Mouse (Mus musculus) limb, embryonic 13.5 days (tissue): ENCODE measurements around the gene Gjb4. TPM values are rescaled to one million over a fixed set of nuclear protein-coding genes. Genes with fewer than 3 reads are reported as not detected.

Experiments
- ATAC-seq: fragments of 200-750 bp; cut with Nextera tagmentation; 2 replicates; pipeline ENCODE4 v1.8.0; 2017; ENCODE audit warnings: low read depth, moderate number of reproducible peaks, moderate TSS enrichment; ENCODE audit not compliant: low FRiP score
- H3K27ac ChIP-seq: fragments of 300-500 bp; sonication (generic); 2 replicates; pipeline ENCODE4 v1.5.1; 2015; ENCODE audit warnings: inconsistent platforms, mild to moderate bottlenecking, moderate library complexity
- H3K27me3 ChIP-seq: fragments of 300-500 bp; sonication (generic); 2 replicates; pipeline ENCODE4 v1.6.1; 2015; ENCODE audit warnings: mild to moderate bottlenecking, inconsistent platforms
- H3K36me3 ChIP-seq: fragments of 300-500 bp; sonication (generic); 2 replicates; pipeline ENCODE4 v1.6.1; 2015; ENCODE audit warnings: inconsistent platforms, mild to moderate bottlenecking, moderate library complexity
- H3K4me1 ChIP-seq: fragments of 300-500 bp; sonication (generic); 2 replicates; pipeline ENCODE4 v1.6.1; 2015; ENCODE audit warnings: inconsistent platforms
- H3K4me2 ChIP-seq: fragments of 300-500 bp; sonication (generic); replicated peaks from 2 replicates; pipeline ENCODE4 v1.6.1; 2015; ENCODE audit warnings: inconsistent platforms, mild to moderate bottlenecking, moderate library complexity
- H3K4me3 ChIP-seq: fragments of 300-500 bp; sonication (generic); 2 replicates; pipeline ENCODE4 v1.5.1; 2015; ENCODE audit warnings: moderate library complexity, mild to moderate bottlenecking, inconsistent platforms
- H3K9ac ChIP-seq: fragments of 300-500 bp; sonication (generic); 2 replicates; pipeline ENCODE4 v1.6.1; 2015; ENCODE audit warnings: mild to moderate bottlenecking, inconsistent platforms
- H3K9me3 ChIP-seq: fragments of 300-500 bp; sonication (generic); 2 replicates; pipeline ENCODE4 v1.6.1; 2016; ENCODE audit warnings: inconsistent platforms
- WGBS: fragments of 180-500 bp; shearing (Covaris S2); methylation state at CpG from one replicate; pipeline ENCODE4 v1.1.7; 2015; 5-methylcytosine and 5-hydroxymethylcytosine counted together
- polyA plus RNA-seq: library from polyadenylated mRNA; unstranded; fragments of >200 nt; fragmentation: Nextera tagmentation; extraction: Ambion mirVana; gene quantifications from 2 replicates; pipeline ENCODE4 v1.2.1, GENCODE M21; 2015

Gjb4 gene
- polyA plus RNA-seq, 1 experiment from 2014 or later: not detected

DNA sequence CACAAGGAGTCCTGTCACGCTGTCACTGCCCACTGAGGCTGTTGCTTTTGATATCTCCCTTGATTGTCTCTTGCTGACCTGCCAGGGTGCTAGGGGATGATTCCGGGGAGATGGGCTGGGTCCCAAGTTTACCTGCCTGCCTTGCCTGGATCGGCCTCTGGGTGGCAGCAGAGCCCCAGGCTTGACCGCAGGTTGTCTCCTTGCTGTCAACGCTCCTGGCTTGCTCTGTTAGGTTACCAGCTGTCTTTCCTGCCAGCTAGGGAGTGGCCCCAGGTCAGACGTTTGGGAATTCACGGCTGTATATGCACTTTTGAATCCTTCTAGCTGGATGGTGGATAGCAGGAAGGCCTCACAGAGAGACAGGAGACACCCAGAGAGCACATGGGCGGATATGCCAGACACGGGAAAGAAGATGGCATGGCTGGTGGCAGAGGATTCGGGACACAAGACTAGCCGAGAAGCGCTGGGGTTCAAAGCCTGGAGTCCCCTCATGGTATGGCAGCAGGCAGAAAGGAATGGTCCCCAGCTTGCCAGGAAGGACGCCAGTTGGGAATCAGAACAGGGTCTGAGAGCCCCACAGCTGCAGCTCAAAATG lies 14.6 kb upstream of the Gjb4 start:
- no peak overlapping the region for H3K4me3 ChIP-seq
- H3K27me3 ChIP-seq: peaks cover 12% of the 10 kb centered on the region; the same call in 1 of the 2 replicates
- no peak overlapping the region for H3K27ac ChIP-seq
- no peaks in the 10 kb centered on the region for H3K36me3 ChIP-seq
- peaks cover 17% of the 10 kb centered on the region for H3K4me1 ChIP-seq
- ATAC-seq: peak; percentile 41; the same call in 1 of the 2 replicates
- no peak overlapping the region for H3K9ac ChIP-seq
- 32% methylated on average over 13 of the region's 13 CpGs for WGBS
- H3K9me3 ChIP-seq: no peaks in the 10 kb centered on the region
- H3K4me2 ChIP-seq: no peak overlapping the region

DNA sequence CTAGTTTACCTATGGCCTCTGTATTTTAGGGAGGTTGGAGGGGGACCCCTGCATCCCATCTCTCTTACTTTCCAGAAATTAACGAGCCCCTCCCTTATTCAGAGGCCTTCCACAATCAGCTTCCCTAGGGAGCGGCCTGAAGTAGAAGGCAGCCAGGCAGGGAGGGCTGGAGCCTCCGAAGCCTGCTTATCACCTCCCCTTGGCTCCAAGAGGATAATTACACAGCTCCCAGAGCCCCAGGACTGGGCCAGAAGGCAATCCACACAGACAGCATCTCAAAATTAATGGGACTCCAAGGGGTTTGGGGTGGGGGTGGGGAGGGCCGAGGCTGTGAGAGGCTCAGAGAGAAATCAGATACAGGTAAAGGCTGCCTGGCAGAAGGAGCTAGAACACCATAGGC lies 12.0 kb upstream of the Gjb4 start:
- 7% methylated on average over 4 of the region's 4 CpGs for WGBS
- no peaks in the 10 kb centered on the region for H3K9me3 ChIP-seq
- H3K4me2 ChIP-seq: no peak overlapping the region
- peaks cover 15% of the 10 kb centered on the region for H3K4me1 ChIP-seq
- no peak for ATAC-seq
- peaks cover 12% of the 10 kb centered on the region; the same call in 1 of the 2 replicates for H3K27me3 ChIP-seq
- no peak overlapping the region for H3K27ac ChIP-seq
- no peak overlapping the region for H3K9ac ChIP-seq
- H3K36me3 ChIP-seq: no peaks in the 10 kb centered on the region
- H3K4me3 ChIP-seq: no peak overlapping the region

GRCm38 (mm10) chr4:127365433-127365832 lies 11.6 kb upstream of the Gjb4 start:
- Histone ChIP-seq H3K27ac (no peak overlapping the region), H3K27me3 (peaks cover 12% of the 10 kb centered on the region; the same call in 1 of the 2 replicates), H3K4me3 (no peak overlapping the region), H3K4me2 (no peak overlapping the region), H3K4me1 (peaks cover 15% of the 10 kb centered on the region), H3K9ac (no peak overlapping the region), H3K9me3 (no peaks in the 10 kb centered on the region), H3K36me3 (no peaks in the 10 kb centered on the region)
- no peak for ATAC-seq
- 23% methylated on average over 5 of the region's 5 CpGs for WGBS

DNA sequence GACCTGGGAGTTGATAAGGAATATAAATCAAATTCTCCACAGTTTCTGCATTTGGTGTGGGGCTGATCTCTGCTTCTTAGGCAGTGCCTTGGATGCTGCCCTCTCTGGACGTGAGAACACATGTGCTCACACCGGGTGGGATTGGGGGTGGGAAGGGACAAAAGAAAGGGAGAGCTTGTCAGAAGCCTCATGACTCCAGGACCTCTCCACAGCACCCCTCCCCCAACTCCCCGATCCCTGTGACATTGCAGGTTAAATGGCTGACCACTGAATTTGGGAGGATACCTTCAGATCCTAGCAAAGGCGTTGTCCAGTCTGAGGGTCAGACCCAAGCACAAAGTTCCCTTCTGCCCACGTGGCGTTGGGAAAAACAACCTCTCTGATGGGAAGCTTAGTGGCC lies 10.6 kb upstream of the Gjb4 start:
- Histone ChIP-seq H3K36me3 (no peaks in the 10 kb centered on the region), H3K27me3 (peaks cover 13% of the 10 kb centered on the region; the same call in 1 of the 2 replicates), H3K27ac (no peak overlapping the region), H3K4me1 (peaks cover 17% of the 10 kb centered on the region), H3K4me2 (no peak overlapping the region), H3K4me3 (no peak overlapping the region), H3K9me3 (no peaks in the 10 kb centered on the region), H3K9ac (no peak overlapping the region)
- WGBS: 62% methylated on average over 6 of the region's 6 CpGs
- no peak for ATAC-seq

- H3K4me3 ChIP-seq: no peak overlapping the region
- peaks cover 9% of the 10 kb centered on the region; the same call in 1 of the 2 replicates for H3K27me3 ChIP-seq
- no peak overlapping the region for H3K27ac ChIP-seq
- peaks cover 14% of the 10 kb centered on the region for H3K4me1 ChIP-seq
- no peak overlapping the region for H3K4me2 ChIP-seq
- WGBS: 63% methylated on average over 4 of the region's 4 CpGs
- H3K9me3 ChIP-seq: no peaks in the 10 kb centered on the region
- ATAC-seq: no peak
- H3K9ac ChIP-seq: no peak overlapping the region
- no peaks in the 10 kb centered on the region for H3K36me3 ChIP-seq
Observed at GRCm38 (mm10) chr4:127363331-127363730, 9.4 kb upstream of the Gjb4 start.

- Histone ChIP-seq H3K4me1 (peaks cover 21% of the 10 kb centered on the region), H3K4me2 (no peak overlapping the region), H3K9me3 (no peaks in the 10 kb centered on the region), H3K4me3 (no peak overlapping the region), H3K9ac (no peak overlapping the region), H3K27me3 (peaks cover 9% of the 10 kb centered on the region; the same call in 1 of the 2 replicates), H3K27ac (no peak overlapping the region), H3K36me3 (no peaks in the 10 kb centered on the region)
- ATAC-seq: no peak
- WGBS: 90% methylated on average over 3 of the region's 3 CpGs
Observed at GRCm38 (mm10) chr4:127362520-127362919, 8.6 kb upstream of the Gjb4 start.

- 22% methylated on average over 5 of the region's 5 CpGs for WGBS
- Histone ChIP-seq H3K27ac (no peak within 1 kb of the TSS), H3K9ac (no peak within 1 kb of the TSS), H3K4me2 (peak within 1 kb of the TSS; percentile 34), H3K4me1 (peaks cover 27% of the 10 kb centered on the region), H3K36me3 (no peaks in the 10 kb centered on the region), H3K27me3 (peaks cover 9% of the 10 kb centered on the region; the same call in 1 of the 2 replicates), H3K4me3 (peak within 1 kb of the TSS; percentile 7; the same call in 1 of the 2 replicates), H3K9me3 (no peaks in the 10 kb centered on the region)
- no peak; the same call in 1 of the 2 replicates for ATAC-seq
Observed at GRCm38 (mm10) chr4:127358018-127358417, 4.1 kb upstream of the Gjb4 start, which contains the start of gene Gjb5. Gene Gjb5, minus strand, starts transcription at chr4:127358181.

DNA sequence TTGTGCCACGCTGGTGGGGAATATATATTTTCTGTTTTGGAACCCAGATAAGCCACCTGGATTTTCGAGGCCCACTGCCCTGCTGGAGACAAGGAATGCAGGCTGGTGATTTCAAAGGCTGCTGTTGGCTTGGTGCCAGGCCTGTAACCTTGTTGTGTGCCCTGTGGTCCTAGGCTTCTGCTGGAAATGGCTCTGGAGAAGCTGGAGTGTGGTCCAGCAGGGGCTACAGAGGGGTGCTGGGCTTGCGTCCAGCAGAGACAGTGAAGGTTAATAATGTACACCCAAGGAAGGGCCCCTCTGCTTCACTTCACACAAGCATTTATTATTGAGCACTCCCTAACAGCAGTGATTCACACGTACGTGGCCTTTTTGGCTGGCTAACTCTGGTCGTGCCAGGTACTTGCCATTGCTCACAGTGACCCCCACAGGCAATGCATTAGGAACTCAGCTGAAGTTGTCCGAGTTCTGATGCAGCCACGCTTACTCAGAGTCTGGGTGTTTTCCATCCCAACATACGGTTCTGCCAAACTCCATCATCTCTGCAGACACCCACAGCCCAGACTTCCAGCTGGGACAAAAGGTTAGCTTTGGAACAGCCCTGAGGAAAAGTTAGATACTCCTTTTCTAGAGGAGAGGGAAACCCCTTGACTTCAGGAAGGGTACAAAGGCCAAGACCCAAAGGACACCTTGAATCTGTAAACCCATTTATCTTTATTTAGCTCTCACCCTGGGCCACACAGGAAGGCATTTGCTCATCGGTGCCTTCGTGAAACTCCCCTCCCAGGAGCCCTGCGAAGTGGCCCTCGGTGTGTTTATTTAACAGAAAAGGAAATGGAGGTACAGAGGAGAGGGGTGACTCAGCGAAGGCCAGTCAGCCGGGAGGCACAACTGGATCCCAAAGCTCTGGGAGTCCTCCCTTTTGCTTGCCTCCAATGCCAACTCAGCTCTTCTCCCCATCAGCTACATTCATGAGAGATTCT lies 915 bp upstream of the Gjb4 start:
- no peaks in the 10 kb centered on the region for H3K36me3 ChIP-seq

DNA sequence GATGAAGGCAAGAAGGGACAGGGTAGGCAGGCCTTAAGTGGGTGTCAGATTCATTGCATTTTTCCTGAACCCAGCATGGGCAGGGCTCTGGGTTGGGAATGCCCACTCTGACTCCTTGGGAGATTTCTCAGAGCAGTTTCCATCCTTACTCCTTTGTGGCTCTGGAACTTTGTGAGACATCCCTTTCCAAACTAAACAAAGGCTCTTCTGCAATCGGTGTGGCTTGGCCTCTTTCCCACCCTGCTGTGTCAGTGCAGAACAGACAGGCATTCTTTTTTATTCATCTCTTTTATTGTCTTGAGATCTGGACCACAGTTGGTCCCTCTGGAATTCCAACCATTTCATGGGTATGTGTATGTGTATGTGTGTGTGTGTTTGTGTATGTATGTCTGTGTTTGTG lies 1.3 kb downstream of the Gjb4 start:
- H3K9me3 ChIP-seq: no peaks in the 10 kb centered on the region
- H3K4me2 ChIP-seq: no peak overlapping the region
- WGBS: 49% methylated on average over 1 of the region's 1 CpGs
- no peak overlapping the region for H3K4me3 ChIP-seq
- no peak overlapping the region for H3K9ac ChIP-seq
- no peak for ATAC-seq
- no peak overlapping the region for H3K27ac ChIP-seq
- peaks cover 23% of the 10 kb centered on the region for H3K4me1 ChIP-seq
- no peaks in the 10 kb centered on the region for H3K36me3 ChIP-seq
- no peaks in the 10 kb centered on the region for H3K27me3 ChIP-seq

More for the DNA sequence above, 915 bp upstream of the Gjb4 start:
- H3K4me3 ChIP-seq: no peak overlapping the region
- no peaks in the 10 kb centered on the region for H3K9me3 ChIP-seq
- H3K27ac ChIP-seq: no peak overlapping the region
- peaks cover 7% of the 10 kb centered on the region; the same call in 1 of the 2 replicates for H3K27me3 ChIP-seq
- H3K9ac ChIP-seq: no peak overlapping the region
- H3K4me2 ChIP-seq: no peak overlapping the region
- ATAC-seq: no peak
- peaks cover 33% of the 10 kb centered on the region for H3K4me1 ChIP-seq
- 48% methylated on average over 15 of the region's 15 CpGs for WGBS

GRCm38 (mm10) chr4:127349560-127350300 lies 4.2 kb downstream of the Gjb4 start:
- H3K4me3 ChIP-seq: no peak overlapping the region
- H3K27me3 ChIP-seq: no peaks in the 10 kb centered on the region
- ATAC-seq: no peak
- H3K9me3 ChIP-seq: no peaks in the 10 kb centered on the region
- no peak overlapping the region for H3K4me2 ChIP-seq
- no peak overlapping the region for H3K9ac ChIP-seq
- H3K36me3 ChIP-seq: no peaks in the 10 kb centered on the region
- WGBS: 66% methylated on average over 4 of the region's 4 CpGs
- H3K27ac ChIP-seq: no peak overlapping the region
- H3K4me1 ChIP-seq: peaks cover 15% of the 10 kb centered on the region

- Histone ChIP-seq H3K27me3 (no peaks in the 10 kb centered on the region), H3K4me1 (no peaks in the 10 kb centered on the region), H3K9ac (no peak overlapping the region), H3K4me3 (no peak overlapping the region), H3K27ac (no peak overlapping the region), H3K9me3 (no peaks in the 10 kb centered on the region), H3K4me2 (no peak overlapping the region), H3K36me3 (no peaks in the 10 kb centered on the region)
- WGBS: 88% methylated on average over 5 of the region's 5 CpGs
- no peak for ATAC-seq
Observed at GRCm38 (mm10) chr4:127345000-127345399, 8.9 kb downstream of the Gjb4 start.

GRCm38 (mm10) chr4:127341372-127341771 lies 12.5 kb downstream of the Gjb4 start:
- Histone ChIP-seq H3K27me3 (no peaks in the 10 kb centered on the region), H3K4me3 (no peak overlapping the region), H3K36me3 (no peaks in the 10 kb centered on the region), H3K4me1 (no peaks in the 10 kb centered on the region), H3K4me2 (no peak overlapping the region), H3K9ac (no peak overlapping the region), H3K9me3 (no peaks in the 10 kb centered on the region), H3K27ac (no peak overlapping the region)
- 45% methylated on average over 6 of the region's 6 CpGs for WGBS
- ATAC-seq: no peak
